Mouse (Mus musculus): ENCODE results near the gene Gm20388. TPM values are rescaled to one million over a fixed set of nuclear protein-coding genes. Genes with fewer than 3 reads are reported as not detected.
A peak's percentile ranks its signal among the peaks of the same experiment; 100 is the strongest.

Gm20388 gene
- polyA plus RNA-seq, 1 experiment from 2014 or later = 5.5 TPM

GRCm38 (mm10) chr8:121357451-121357850 is 1446.8 kb downstream of the Gm20388 start:
- peaks cover 49% of the 10 kb centered on the region for H3K4me1 ChIP-seq
- no peak overlapping the region for H3K27ac ChIP-seq
- H3K27me3 ChIP-seq (ENCODE audit: poor library complexity, severe bottlenecking) = peaks cover 93% of the 10 kb centered on the region
- H3K4me3 ChIP-seq = no peak overlapping the region
- DNase-seq (ENCODE audit: extremely low spot score, low spot score) = no peak
- no peaks in the 10 kb centered on the region for H3K9me3 ChIP-seq
- WGBS = 95% methylated on average over 4 of the region's 4 CpGs
- H3K36me3 ChIP-seq (replicated peaks) = no peaks in the 10 kb centered on the region

GRCm38 (mm10) chr8:121358609-121359008 is 1448.0 kb downstream of the Gm20388 start:
- H3K36me3 ChIP-seq (replicated peaks) = no peaks in the 10 kb centered on the region
- no peak for DNase-seq (ENCODE audit: extremely low spot score, low spot score)
- H3K4me3 ChIP-seq = no peak overlapping the region
- H3K27me3 ChIP-seq (ENCODE audit: poor library complexity, severe bottlenecking) = peaks cover 96% of the 10 kb centered on the region
- H3K27ac ChIP-seq = peak overlapping the region; percentile 65; the same call in 1 of the 2 replicates
- H3K9me3 ChIP-seq = 0 out of 2 replicates have a peak, but pooled peaks cover 5% of the 10 kb centered on the region
- H3K4me1 ChIP-seq = peaks cover 49% of the 10 kb centered on the region
- 47% methylated on average over 4 of the region's 4 CpGs for WGBS

DNA sequence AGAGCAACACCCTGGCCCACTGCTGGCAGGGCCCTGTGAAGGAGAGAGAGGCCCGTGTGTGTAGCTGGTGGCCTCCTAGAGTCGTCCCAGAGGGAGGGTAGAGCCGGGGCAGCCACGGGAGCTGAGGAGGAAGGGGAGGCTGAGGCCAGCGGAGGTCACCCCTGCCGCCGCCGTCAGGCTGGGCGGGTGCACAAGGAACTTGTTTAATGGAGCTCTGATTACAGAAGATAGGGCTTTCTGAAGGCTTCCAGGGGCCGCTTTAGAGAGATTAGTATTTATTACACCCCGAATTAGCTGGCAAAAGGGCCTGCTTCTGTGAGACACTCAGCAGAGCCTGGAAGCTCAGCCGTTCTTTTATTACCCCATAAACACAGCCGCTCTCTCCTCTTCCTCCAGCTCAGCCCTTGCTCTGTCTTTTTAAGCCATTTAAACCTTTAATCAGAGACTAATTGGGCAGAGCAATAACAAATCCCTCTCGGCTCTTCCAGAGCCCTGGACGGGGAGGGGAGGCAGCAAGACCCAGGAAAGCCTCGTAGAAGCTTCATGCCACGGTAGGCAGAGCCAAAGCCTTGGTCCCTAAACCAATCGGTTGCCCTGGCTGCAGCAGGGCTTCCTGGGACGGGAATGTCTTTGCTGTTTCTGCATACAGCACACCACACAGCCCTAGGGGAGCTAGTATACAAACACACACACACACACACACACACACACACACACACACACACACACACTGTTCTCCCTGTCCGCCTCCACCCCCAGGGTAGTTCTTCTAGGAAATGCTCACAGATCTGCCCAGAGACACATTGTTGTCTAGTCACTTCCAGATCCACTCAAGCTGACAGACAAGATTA is 1448.7 kb downstream of the Gm20388 start:
- H3K27me3 ChIP-seq (ENCODE audit: poor library complexity, severe bottlenecking) = peaks cover 96% of the 10 kb centered on the region
- H3K36me3 ChIP-seq (replicated peaks) = no peaks in the 10 kb centered on the region
- WGBS = 6% methylated on average over 20 of the region's 20 CpGs
- peaks cover 46% of the 10 kb centered on the region for H3K4me1 ChIP-seq
- H3K27ac ChIP-seq = peak overlapping the region; percentile 76
- H3K4me3 ChIP-seq = peak overlapping the region; percentile 12; the same call in 1 of the 2 replicates
- peak; percentile 35 for DNase-seq (ENCODE audit: extremely low spot score, low spot score)
- 0 out of 2 replicates have a peak, but pooled peaks cover 5% of the 10 kb centered on the region for H3K9me3 ChIP-seq

DNA sequence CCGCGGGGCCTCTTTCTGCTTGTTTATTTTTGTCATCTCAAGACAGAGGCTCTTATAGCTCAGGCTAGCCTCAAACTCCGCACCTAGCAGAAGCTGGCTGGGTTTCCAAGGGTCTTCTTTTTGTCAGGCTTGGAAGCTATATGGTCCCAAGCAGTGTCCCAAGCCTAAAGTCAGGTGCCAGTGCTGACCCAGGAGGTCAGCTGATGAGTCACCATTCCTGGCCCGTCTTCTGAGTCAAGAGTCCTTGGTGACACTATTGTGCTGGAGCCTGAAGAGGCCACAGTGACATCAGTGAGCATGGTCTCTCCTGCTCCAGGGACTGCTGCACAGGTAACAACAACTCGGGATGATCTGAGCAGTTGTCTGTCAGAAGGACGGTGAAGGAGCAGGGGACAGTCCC is 1449.4 kb downstream of the Gm20388 start:
- H3K27ac ChIP-seq = peak overlapping the region; percentile 76; the same call in 1 of the 2 replicates
- peaks cover 46% of the 10 kb centered on the region for H3K4me1 ChIP-seq
- H3K4me3 ChIP-seq = no peak overlapping the region
- no peak for DNase-seq (ENCODE audit: extremely low spot score, low spot score)
- 0 out of 2 replicates have a peak, but pooled peaks cover 5% of the 10 kb centered on the region for H3K9me3 ChIP-seq
- 70% methylated on average over 6 of the region's 6 CpGs for WGBS
- no peaks in the 10 kb centered on the region for H3K36me3 ChIP-seq (replicated peaks)
- peaks cover 96% of the 10 kb centered on the region for H3K27me3 ChIP-seq (ENCODE audit: poor library complexity, severe bottlenecking)

GRCm38 (mm10) chr8:121361166-121361565 is 1450.5 kb downstream of the Gm20388 start:
- H3K4me3 ChIP-seq = no peak overlapping the region
- H3K4me1 ChIP-seq = peaks cover 46% of the 10 kb centered on the region
- 0 out of 2 replicates have a peak, but pooled peaks cover 5% of the 10 kb centered on the region for H3K9me3 ChIP-seq
- WGBS = 54% methylated on average over 8 of the region's 8 CpGs
- H3K36me3 ChIP-seq (replicated peaks) = no peaks in the 10 kb centered on the region
- peaks cover 88% of the 10 kb centered on the region for H3K27me3 ChIP-seq (ENCODE audit: poor library complexity, severe bottlenecking)
- peak overlapping the region; percentile 60 for H3K27ac ChIP-seq
- no peak for DNase-seq (ENCODE audit: extremely low spot score, low spot score)

- H3K9me3 ChIP-seq = 0 out of 2 replicates have a peak, but pooled peaks cover 5% of the 10 kb centered on the region
- peaks cover 81% of the 10 kb centered on the region for H3K27me3 ChIP-seq (ENCODE audit: poor library complexity, severe bottlenecking)
- peaks cover 40% of the 10 kb centered on the region for H3K4me1 ChIP-seq
- no peak overlapping the region for H3K4me3 ChIP-seq
- no peak overlapping the region for H3K27ac ChIP-seq
- 85% methylated on average over 6 of the region's 6 CpGs for WGBS
- DNase-seq (ENCODE audit: extremely low spot score, low spot score) = no peak
- H3K36me3 ChIP-seq (replicated peaks) = no peaks in the 10 kb centered on the region
These were observed 1454.0 kb downstream of the Gm20388 start for GRCm38 (mm10) chr8:121364646-121365045.

DNA sequence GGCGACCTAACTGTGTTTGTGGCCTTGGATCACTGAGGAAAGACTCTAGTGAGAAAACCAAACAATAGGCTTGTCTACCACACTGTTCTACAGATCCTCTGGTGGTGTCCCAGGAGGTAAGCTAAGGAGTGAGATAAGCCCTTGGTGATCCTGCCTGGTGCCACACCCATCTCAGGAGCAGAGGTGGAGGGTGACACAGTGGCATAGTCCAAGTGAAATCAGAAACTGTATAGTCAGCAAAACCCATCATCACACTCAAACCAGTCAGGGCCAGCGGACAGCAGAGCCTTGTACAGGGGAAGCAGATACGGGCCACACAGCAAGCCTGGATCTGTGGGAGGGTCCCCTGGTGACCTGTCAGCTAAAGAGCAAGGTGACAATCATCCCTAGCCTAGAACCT is 1454.5 kb downstream of the Gm20388 start:
- Histone ChIP-seq H3K9me3 (0 out of 2 replicates have a peak, but pooled peaks cover 5% of the 10 kb centered on the region), H3K4me1 (peaks cover 39% of the 10 kb centered on the region), H3K27me3 (ENCODE audit: poor library complexity, severe bottlenecking) (peaks cover 81% of the 10 kb centered on the region), H3K4me3 (no peak overlapping the region), H3K36me3 (replicated peaks) (no peaks in the 10 kb centered on the region), H3K27ac (no peak overlapping the region)
- no peak for DNase-seq (ENCODE audit: extremely low spot score, low spot score)
- WGBS = 86% methylated on average over 3 of the region's 3 CpGs

DNA sequence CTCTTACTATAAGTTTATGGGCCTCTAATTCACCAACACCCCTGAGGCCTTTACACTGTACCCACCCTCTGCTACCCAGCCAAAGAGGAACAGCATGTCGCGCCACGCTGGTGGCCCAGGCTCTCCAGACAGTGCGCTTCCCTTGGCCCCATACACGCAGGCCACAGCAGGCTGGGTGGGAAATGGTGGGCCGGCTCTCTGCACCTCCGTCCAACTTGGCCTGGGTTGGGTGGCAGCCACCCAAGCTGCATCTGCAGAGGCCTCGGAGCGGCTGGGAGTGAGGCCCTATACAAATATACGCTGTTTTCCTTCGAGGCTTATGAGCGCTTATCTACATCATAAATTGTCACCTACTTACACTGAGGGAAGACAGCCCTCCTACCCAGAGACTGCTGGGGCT is 1456.0 kb downstream of the Gm20388 start:
- H3K27me3 ChIP-seq (ENCODE audit: poor library complexity, severe bottlenecking) = peaks cover 70% of the 10 kb centered on the region
- H3K4me1 ChIP-seq = peaks cover 34% of the 10 kb centered on the region
- DNase-seq (ENCODE audit: extremely low spot score, low spot score) = no peak
- no peaks in the 10 kb centered on the region for H3K36me3 ChIP-seq (replicated peaks)
- WGBS = 97% methylated on average over 12 of the region's 12 CpGs
- H3K27ac ChIP-seq = no peak overlapping the region
- no peak overlapping the region for H3K4me3 ChIP-seq
- H3K9me3 ChIP-seq = 0 out of 2 replicates have a peak, but pooled peaks cover 5% of the 10 kb centered on the region

GRCm38 (mm10) chr8:121368799-121369198 is 1458.2 kb downstream of the Gm20388 start:
- Histone ChIP-seq H3K4me1 (peaks cover 44% of the 10 kb centered on the region), H3K27ac (no peak overlapping the region), H3K27me3 (ENCODE audit: poor library complexity, severe bottlenecking) (peaks cover 64% of the 10 kb centered on the region), H3K9me3 (no peaks in the 10 kb centered on the region), H3K36me3 (replicated peaks) (no peaks in the 10 kb centered on the region), H3K4me3 (no peak overlapping the region)
- 75% methylated on average over 11 of the region's 11 CpGs for WGBS
- DNase-seq (ENCODE audit: extremely low spot score, low spot score) = no peak

DNA sequence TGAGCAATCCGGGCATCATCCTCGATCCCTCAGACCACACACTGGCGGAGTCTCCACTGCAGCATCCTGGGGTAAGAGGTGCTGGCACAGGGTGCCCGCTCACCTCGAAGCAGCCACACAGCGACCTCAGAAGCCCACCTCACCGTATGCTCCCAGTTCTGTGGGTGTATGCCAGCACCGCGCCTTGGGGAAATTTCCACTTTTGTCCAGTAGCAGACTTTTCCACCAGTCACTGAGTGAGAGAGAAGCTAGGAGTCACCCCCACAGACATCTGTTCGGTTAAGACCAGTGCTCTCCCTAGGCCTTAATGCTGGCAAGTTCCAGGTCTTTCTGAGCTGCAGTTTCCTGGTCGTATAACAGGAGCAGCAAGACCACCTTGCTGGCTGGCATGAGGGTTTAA is 1458.7 kb downstream of the Gm20388 start:
- Histone ChIP-seq H3K9me3 (no peaks in the 10 kb centered on the region), H3K4me3 (no peak overlapping the region), H3K4me1 (peaks cover 49% of the 10 kb centered on the region), H3K36me3 (replicated peaks) (no peaks in the 10 kb centered on the region), H3K27me3 (ENCODE audit: poor library complexity, severe bottlenecking) (peaks cover 62% of the 10 kb centered on the region), H3K27ac (no peak overlapping the region)
- WGBS = 89% methylated on average over 11 of the region's 11 CpGs
- DNase-seq (ENCODE audit: extremely low spot score, low spot score) = no peak

DNA sequence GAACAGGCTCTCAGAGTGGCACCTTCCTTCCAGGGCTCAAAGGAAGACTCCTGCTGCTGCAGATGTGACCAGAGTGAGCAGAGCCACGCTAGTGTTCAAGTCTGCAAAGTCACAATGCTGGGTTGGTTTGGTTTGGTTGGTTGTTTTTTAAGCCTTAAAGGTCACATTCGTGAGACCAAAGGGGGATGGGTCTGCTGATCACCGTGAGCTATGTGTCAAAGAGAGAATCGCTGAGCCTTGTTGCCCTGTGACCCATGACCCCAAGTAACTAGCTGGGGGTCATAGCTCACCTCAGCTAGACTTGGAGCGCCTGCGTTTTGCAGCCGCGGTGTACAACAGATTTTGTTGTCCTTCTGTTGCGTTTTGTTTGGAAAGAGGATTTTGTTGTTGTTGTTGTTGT is 1460.6 kb downstream of the Gm20388 start:
- peaks cover 65% of the 10 kb centered on the region for H3K27me3 ChIP-seq (ENCODE audit: poor library complexity, severe bottlenecking)
- no peak overlapping the region for H3K27ac ChIP-seq
- H3K4me1 ChIP-seq = peaks cover 66% of the 10 kb centered on the region
- WGBS = 54% methylated on average over 9 of the region's 9 CpGs
- H3K9me3 ChIP-seq = no peaks in the 10 kb centered on the region
- no peak for DNase-seq (ENCODE audit: extremely low spot score, low spot score)
- no peaks in the 10 kb centered on the region for H3K36me3 ChIP-seq (replicated peaks)
- no peak overlapping the region for H3K4me3 ChIP-seq

- Histone ChIP-seq H3K27ac (0 out of 2 replicates have a peak overlapping the region, but pooled peaks have one; percentile 8), H3K4me1 (peaks cover 74% of the 10 kb centered on the region), H3K4me3 (no peak overlapping the region), H3K27me3 (ENCODE audit: poor library complexity, severe bottlenecking) (peaks cover 73% of the 10 kb centered on the region), H3K9me3 (no peaks in the 10 kb centered on the region), H3K36me3 (replicated peaks) (no peaks in the 10 kb centered on the region)
- DNase-seq (ENCODE audit: extremely low spot score, low spot score) = no peak
- 79% methylated on average over 25 of the region's 25 CpGs for WGBS
These were observed 1461.4 kb downstream of the Gm20388 start for GRCm38 (mm10) chr8:121371911-121372638.

DNA sequence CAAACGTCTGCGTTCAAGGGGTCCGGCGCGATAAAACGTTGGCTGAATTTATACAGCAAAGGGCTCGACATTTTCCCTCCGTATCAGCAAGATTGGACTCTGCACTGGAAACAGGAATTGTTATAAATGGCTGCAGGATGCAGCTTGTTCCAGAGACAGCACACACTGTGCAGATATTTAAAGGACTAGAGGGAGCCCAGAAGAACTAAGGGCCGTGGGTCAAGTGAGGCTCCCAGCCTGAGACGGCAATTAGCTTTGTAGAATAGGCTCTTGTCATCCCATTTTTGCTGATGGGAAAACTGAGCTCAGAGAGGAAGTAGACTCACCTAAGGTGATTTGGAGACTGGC is 1462.0 kb downstream of the Gm20388 start:
- H3K4me3 ChIP-seq = no peak overlapping the region
- WGBS = 78% methylated on average over 10 of the region's 10 CpGs
- DNase-seq (ENCODE audit: extremely low spot score, low spot score) = no peak
- no peaks in the 10 kb centered on the region for H3K36me3 ChIP-seq (replicated peaks)
- peaks cover 75% of the 10 kb centered on the region for H3K27me3 ChIP-seq (ENCODE audit: poor library complexity, severe bottlenecking)
- H3K9me3 ChIP-seq = no peaks in the 10 kb centered on the region
- H3K27ac ChIP-seq = 0 out of 2 replicates have a peak overlapping the region, but pooled peaks have one; percentile 8
- peaks cover 79% of the 10 kb centered on the region for H3K4me1 ChIP-seq
